Mouse (Mus musculus) testis, adult 2 months (tissue): ENCODE results near the gene Cnga1. TPM values are rescaled to one million over a fixed set of nuclear protein-coding genes. Genes with fewer than 3 reads are reported as not detected.

Experiments used
- H3K27ac ChIP-seq: fragments of 200-500 bp; 2 replicates; pipeline ENCODE4 v1.5.1; 2012; ENCODE audit warnings: low read depth, low read length; ENCODE audit not compliant: control insufficient read depth, insufficient read depth
- H3K27me3 ChIP-seq: fragments of 200-500 bp; 2 replicates; pipeline ENCODE4 v1.6.1; 2012; ENCODE audit warnings: mild to moderate bottlenecking, low read length, moderate library complexity; ENCODE audit not compliant: control insufficient read depth, insufficient read depth
- H3K36me3 ChIP-seq: fragments of 200-500 bp; 2 replicates; pipeline ENCODE4 v1.6.1; 2012; ENCODE audit warnings: mild to moderate bottlenecking, low read length; ENCODE audit not compliant: control insufficient read depth, insufficient read depth
- H3K4me1 ChIP-seq: fragments of 200-500 bp; 2 replicates; pipeline ENCODE4 v1.6.1; 2012; ENCODE audit warnings: low read length; ENCODE audit not compliant: control insufficient read depth, insufficient read depth
- H3K4me3 ChIP-seq: fragments of 200-500 bp; 2 replicates; pipeline ENCODE4 v1.5.1; 2012; ENCODE audit warnings: low read depth, mild to moderate bottlenecking, low read length, moderate library complexity, mixed read lengths; ENCODE audit not compliant: control insufficient read depth
- CTCF ChIP-seq: fragments of 200-500 bp; IDR thresholded peaks from 2 replicates; pipeline ENCODE4 v1.5.1; 2012; ENCODE audit warnings: low read depth, mild to moderate bottlenecking, inconsistent platforms, low read length, moderate library complexity; ENCODE audit not compliant: control insufficient read depth, insufficient read depth, insufficient replicate concordance
- POLR2A ChIP-seq: fragments of 200-500 bp; IDR thresholded peaks from 2 replicates; pipeline ENCODE4 v1.6.1; 2012; ENCODE audit warnings: low read depth, mild to moderate bottlenecking, inconsistent platforms, low read length, moderate library complexity; ENCODE audit not compliant: control insufficient read depth
- polyA plus RNA-seq: library from polyadenylated mRNA; depleted of rRNA; stranded (reverse); fragments of >200 nt; gene quantifications from 2 replicates; pipeline ENCODE4 v1.2.3, GENCODE M21; 2012

Cnga1 gene
- polyA plus RNA-seq, 1 experiment: 0.35 TPM

DNA sequence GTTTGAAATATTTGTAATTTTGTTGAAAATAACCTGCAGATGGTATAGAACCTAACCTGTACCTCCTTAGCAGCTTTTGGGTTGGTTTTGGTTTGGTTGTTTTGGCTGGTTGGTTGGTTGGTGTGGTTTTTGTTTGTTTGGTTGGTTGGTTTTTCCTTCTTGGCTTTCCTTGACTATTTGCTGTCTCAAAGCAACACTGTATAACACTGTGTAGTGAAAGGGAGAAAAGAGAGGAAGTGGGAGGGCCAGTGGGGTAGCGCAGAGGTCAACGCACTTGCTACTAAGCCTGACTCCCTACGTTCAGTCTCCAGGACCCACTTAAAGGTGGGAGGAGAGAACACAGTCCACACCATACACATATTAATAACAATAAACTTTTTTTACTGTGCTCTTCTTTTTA, 7.5 kb downstream of the Cnga1 start:
- Histone ChIP-seq H3K27me3 (no peaks in the 10 kb centered on the region), H3K27ac (no peak overlapping the region), H3K36me3 (no peaks in the 10 kb centered on the region), H3K4me3 (no peak overlapping the region), H3K4me1 (no peaks in the 10 kb centered on the region)
- no peak for TF ChIP-seq CTCF
- TF ChIP-seq POLR2A: no peak

DNA sequence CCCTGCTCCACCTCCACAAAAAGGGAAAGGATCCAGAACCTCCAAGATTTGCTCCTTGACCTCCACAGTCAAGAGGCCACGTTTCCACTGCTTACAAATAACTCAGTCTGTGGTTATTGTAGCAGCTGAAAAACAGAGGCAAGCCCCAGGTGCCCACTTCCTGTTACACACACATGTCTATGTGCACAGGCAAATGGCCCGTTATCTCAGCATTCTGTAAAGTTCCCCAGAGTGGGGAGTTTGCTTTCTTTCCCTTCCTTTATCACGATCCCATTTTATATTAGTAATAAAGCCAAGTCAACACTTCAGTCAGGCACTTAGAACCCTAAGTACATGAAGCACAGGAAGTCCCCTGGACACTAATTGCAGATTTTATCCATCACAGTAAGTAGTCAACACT, 8.0 kb downstream of the Cnga1 start:
- TF ChIP-seq CTCF: no peak
- no peak for TF ChIP-seq POLR2A
- Histone ChIP-seq H3K36me3 (no peaks in the 10 kb centered on the region), H3K27me3 (no peaks in the 10 kb centered on the region), H3K4me1 (no peaks in the 10 kb centered on the region), H3K27ac (no peak overlapping the region), H3K4me3 (no peak overlapping the region)

DNA sequence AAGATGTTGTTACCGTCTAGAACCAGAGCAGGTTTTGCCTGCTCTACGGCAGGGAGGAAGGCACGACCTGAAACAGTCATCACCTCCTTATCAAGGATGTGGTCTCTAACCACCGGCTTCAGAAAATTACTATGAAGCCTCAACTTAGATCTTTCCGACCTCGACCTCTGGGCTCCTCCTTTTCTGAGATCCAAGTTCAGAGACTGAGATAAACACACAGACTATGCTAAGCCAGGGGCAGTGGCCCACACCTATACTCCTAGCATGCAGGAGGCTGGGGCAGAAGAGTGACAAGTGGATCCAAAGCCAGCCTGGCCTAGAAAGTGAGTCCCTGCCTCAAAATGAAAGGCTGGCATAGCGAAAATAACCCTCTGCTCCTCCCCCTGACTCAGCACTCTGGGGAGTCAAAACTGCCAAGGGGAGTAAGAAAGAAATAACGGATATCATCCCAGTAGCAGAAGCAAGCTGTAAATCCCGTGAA, 9.2 kb downstream of the Cnga1 start:
- Histone ChIP-seq H3K27ac (no peak overlapping the region), H3K36me3 (no peaks in the 10 kb centered on the region), H3K27me3 (no peaks in the 10 kb centered on the region), H3K4me1 (no peaks in the 10 kb centered on the region), H3K4me3 (no peak overlapping the region)
- no peak for TF ChIP-seq POLR2A

DNA sequence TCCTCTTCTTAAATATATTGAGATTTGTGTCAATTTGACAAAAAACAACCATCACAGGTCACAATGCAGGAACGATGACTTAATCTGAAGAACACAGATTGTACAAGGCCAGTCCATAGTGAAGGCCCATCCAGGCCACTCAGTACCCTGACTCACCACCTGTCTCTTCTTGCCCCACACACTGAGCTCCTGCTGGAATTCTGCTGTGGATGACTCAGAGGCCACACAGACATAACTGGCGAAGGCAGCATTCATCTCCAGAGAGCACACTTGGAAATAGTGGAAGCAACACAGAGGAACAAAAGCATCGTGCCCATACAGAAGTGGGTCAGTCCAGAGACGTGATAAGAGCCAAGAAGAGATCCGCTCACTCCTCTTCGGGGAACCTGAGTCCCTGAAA, 14.0 kb downstream of the Cnga1 start:
- Histone ChIP-seq H3K27ac (no peak overlapping the region), H3K36me3 (no peaks in the 10 kb centered on the region), H3K4me1 (no peaks in the 10 kb centered on the region), H3K4me3 (no peak overlapping the region), H3K27me3 (no peaks in the 10 kb centered on the region)
- TF ChIP-seq CTCF: no peak
- no peak for TF ChIP-seq POLR2A

DNA sequence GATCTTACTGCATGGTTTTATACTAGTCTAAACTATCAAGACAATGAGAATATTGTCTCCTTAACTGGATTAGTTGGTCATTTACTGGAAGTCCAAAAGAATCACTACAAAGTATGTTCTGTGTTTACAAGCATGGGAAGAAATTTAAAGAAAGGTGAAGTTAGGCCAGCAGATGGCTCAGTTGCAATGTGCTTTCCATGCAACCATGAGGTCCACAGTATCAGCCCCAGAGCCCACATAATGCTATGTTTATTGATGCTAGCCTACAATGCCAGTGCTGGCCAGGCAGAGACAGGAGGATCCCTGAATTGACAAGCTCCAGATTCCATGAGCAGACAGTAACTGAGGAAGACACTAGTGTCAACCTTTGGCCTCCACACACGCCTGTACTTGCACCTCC, 23.1 kb downstream of the Cnga1 start:
- Histone ChIP-seq H3K4me3 (no peak overlapping the region), H3K36me3 (no peaks in the 10 kb centered on the region), H3K4me1 (no peaks in the 10 kb centered on the region), H3K27me3 (no peaks in the 10 kb centered on the region), H3K27ac (no peak overlapping the region)
- no peak for TF ChIP-seq CTCF
- no peak for TF ChIP-seq POLR2A

DNA sequence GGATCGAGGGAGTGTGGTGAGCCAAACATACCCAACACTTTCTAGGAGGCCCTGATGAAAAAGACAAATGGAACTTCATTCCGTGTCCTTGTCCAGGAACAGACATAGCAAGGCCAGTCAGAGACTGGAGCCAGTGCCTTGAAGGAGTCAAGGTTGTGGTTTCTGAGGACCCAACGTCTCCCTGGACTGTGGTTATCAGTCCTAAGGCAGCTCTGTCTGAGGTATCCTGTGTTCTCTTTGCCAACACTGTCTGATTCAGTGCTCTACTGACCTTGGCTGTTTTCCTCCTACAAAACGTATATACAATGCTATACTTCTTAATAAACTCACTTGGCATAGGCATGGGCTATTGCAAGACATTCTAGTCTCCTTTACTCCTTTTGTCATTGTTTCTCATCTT, 26.7 kb downstream of the Cnga1 start:
- Histone ChIP-seq H3K4me1 (no peaks in the 10 kb centered on the region), H3K27me3 (no peaks in the 10 kb centered on the region), H3K4me3 (no peak overlapping the region), H3K36me3 (no peaks in the 10 kb centered on the region), H3K27ac (no peak overlapping the region)
- TF ChIP-seq CTCF (no peak), POLR2A (no peak)

DNA sequence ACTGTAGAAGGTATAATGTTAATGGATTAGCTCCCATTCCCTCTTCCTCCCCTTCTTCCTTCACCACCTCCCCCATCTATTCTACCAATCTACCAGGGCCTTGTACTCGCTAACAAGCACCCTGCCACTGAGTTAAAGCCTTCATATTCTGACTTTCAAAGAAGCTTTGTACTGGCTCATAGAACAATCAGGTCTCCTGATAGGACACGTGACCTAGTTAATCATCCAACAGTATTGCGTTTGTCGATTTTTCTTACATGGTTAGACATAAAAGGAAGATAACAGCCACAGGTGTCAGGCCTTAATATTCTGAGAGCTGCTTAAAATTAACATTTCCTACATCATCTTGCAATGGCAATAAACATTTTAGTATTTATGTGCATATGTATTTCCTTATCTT, 40.9 kb downstream of the Cnga1 start:
- no peak for TF ChIP-seq POLR2A
- TF ChIP-seq CTCF: no peak
- Histone ChIP-seq H3K4me1 (no peaks in the 10 kb centered on the region), H3K4me3 (no peak overlapping the region)

DNA sequence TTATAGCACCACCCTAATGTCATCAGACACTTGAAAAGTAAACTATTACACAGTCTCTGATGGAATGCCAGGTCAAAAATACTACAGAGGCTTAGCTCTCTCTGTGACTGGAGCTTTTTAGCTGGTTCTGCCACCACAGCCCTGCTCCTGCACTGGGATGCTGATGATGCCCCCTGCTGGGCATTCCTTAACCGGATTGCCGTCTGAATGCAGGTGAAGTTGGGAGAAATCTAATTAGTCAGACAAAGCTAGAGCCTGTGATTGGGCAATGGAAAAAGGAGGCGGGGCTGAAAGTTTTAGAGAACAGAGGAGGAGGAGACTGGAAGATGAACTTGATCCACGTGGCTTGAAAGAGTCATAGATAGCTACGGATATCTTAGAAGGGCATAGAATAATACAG, 43.1 kb downstream of the Cnga1 start:
- H3K27ac ChIP-seq: no peak overlapping the region
- no peaks in the 10 kb centered on the region for H3K27me3 ChIP-seq
- H3K36me3 ChIP-seq: no peaks in the 10 kb centered on the region
- no peaks in the 10 kb centered on the region for H3K4me1 ChIP-seq
- no peak overlapping the region for H3K4me3 ChIP-seq
- TF ChIP-seq POLR2A: no peak
- TF ChIP-seq CTCF: peak; percentile 44; the same call in 1 of the 2 replicates

More for the DNA sequence above, 40.9 kb downstream of the Cnga1 start:
- Histone ChIP-seq H3K27me3 (no peaks in the 10 kb centered on the region), H3K36me3 (no peaks in the 10 kb centered on the region), H3K27ac (no peak overlapping the region)
